Mouse (Mus musculus) activated CD4-positive, CD25-positive, alpha-beta regulatory T cell, adult 4 months (primary cell): ENCODE measurements around the gene Arpc5l. TPM values are rescaled to one million over a fixed set of nuclear protein-coding genes. Genes with fewer than 3 reads are reported as not detected.
"Not testable (repeated sequence)": the region's sequence is repeated elsewhere in the genome, so short reads cannot be mapped to it uniquely, and the experiment has no call there.

ENCODE experiments used
- ATAC-seq: one replicate; pipeline ENCODE4 v1.8.0; 2017
- polyA plus RNA-seq, 2 experiments: library from polyadenylated mRNA; unstranded; fragments of 100-300 nt; shearing (Covaris generic); gene quantifications; one replicate each; pipeline ENCODE4 v1.2.1; 2017

Gene Arpc5l
- polyA plus RNA-seq, 2 experiments from 2014 or later, result 120 to 136 TPM

DNA sequence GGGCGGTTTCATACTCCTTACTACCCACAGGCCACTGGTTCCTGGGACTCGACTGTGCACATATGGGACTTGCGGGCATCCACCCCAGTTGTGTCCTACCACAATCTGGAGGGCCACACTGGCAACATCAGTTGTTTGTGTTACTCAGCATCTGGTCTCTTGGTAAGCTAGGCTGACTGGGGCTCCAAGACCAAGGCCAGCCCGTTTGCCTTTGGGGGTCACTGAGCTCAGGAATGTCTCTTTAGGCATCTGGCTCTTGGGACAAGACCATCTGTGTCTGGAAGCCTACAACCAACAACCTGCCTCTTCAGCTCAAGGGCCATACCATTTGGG, 4.6 kb upstream of the Arpc5l start:
- no peak for ATAC-seq

DNA sequence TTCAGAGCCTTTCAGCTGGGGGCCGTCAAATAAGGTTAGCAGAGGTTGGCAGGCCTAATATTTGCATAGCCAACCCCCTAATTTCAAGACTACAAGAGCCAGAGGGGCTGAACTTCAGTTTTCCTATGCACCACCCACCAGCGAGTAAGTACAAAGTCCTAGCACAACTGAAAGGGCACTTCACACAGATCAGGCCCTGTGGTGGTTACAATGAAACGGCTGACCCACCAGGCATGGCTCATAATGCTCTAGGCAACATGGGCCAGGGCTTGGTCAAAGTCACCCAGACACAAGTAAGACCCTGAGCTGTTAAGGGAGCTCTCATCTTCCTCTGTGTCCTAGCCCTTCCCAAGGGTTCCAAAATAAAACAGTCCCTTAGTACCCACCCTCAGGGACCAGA, 3.3 kb upstream of the Arpc5l start:
- no peak for ATAC-seq

DNA sequence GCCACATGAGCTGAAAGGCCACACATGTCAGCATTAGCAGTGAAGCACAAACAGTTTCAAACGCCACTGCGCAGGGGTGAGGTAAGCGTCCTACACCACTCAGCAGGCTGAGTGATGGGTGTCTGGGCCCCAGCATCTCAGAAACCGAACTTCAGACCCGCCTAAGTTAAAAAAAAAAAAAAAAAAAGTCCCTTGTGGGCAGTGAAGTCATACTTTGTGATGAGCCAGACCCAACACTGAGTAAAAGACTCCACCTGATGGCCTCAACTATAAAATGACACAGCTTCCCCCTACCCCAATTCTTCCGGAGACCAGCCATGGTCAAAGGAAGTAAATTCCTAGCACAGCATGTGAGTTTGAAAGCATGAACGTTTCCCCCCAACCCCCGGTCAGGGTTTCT, 2.0 kb upstream of the Arpc5l start:
- ATAC-seq, result no peak

DNA sequence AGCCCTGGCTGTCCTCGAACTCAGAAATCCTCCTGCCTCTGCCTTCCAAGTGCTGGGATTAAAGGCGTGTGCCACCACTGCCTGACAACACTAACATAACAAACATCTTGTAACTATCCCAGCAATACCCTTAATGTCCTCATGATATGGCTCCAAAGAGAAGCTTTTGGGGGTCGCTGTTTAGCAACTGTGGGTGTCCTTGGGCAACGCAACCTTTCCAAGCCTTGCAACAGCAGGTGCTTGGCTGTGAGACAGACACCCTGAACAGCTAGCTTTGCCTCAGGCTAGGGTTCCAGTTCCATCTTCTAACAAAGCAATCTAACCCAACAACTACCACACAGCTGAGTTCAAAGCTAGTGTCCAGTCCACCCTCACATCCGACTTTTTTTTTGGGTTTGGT, 1.6 kb upstream of the Arpc5l start:
- ATAC-seq, result no peak

DNA sequence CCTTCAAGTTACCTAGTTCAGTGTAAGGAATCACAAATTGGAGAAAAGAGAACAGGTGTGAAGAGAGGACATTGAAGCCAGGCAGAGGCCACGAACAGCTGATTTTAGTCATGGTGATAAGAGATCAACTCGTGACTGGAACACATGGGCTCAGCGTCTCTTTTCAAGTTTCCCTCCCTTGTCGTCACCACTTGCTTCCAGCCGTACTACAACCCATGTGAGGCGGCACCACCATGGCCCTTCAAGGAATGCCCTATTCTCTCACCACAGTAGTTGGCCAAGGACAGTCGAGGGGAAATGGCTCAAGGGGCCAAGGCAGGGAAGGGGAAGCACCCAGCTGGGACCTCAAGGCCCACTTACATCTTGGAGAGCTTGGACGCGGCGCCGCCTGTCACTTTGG, 776 bp upstream of the Arpc5l start:
- no peak for ATAC-seq

DNA sequence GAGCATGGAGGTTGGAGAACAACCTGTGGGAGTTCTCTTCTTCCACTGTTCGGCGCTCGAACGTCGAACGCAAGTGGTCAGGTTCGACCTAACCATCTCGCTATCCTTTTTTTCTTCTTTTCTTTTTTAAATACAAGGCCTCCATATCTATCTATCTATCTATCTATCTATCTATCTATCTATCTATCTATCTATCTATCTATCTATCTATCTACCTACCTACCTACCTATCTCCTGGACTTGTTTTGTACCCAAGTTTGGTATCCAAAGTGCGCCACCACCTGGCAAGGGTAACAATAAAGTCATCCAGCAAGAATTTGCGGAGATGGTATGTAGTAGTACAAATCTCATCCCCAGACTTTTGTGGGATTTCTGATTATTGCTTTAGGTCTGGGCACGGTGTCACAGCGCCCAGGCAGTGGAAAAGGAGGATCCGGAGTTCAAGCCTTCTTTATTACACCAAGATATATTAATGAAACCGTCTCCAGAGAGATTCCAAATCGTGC, 479 bp downstream of the Arpc5l start, which contains the start of gene Rpl35:
Gene Rpl35, minus strand, starts transcription at position 51 of the 506 bp plus-strand sequence.
- no peak for ATAC-seq

DNA sequence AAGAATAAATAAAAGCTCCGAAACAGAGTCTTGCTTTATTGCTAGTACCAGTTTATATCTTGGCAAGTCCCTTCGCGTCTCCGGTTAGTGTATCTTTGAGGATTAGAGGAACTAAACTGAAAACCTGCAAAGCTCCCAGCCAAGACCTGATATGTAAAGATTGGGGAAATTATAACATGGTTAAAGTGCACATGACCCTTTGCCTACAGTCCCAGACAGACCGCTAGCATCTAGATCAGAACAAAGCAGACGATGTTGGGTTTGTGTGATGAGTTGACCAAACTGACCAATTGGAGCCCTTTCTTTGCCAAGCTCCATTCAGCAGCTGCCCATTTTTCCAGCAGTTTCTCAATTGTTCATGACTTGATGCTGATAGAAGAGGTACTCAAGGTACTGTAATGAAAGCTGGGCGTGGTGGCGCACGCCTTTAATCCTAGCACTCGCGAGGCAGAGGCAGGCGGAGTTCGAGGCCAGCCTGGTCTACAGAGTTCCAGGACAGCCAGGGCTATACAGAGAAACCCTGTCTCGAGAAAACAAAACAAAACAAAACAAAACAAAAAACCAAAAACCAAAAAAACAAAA, 1.1 kb downstream of the Arpc5l start:
- ATAC-seq, result no peak

DNA sequence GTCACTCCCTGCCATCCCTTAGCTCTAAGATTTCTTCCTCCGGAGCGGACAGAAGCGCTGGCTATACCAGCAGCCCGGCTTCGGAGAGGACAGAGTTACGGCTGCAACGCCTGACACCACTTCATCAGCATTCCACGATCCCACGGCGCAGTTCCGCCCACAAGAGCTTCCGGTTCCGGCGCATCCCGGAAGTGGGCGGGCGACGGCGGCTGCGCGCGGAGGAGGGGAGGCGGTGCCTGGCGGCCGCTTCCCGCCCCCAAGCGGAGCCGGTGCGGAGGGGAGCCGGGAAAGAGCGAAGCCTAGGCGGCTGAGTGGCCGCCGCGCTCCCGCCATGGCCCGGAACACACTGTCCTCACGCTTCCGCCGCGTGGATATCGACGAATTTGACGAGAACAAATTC, 2.7 kb downstream of the Arpc5l start:
- ATAC-seq, result peak; percentile 65

DNA sequence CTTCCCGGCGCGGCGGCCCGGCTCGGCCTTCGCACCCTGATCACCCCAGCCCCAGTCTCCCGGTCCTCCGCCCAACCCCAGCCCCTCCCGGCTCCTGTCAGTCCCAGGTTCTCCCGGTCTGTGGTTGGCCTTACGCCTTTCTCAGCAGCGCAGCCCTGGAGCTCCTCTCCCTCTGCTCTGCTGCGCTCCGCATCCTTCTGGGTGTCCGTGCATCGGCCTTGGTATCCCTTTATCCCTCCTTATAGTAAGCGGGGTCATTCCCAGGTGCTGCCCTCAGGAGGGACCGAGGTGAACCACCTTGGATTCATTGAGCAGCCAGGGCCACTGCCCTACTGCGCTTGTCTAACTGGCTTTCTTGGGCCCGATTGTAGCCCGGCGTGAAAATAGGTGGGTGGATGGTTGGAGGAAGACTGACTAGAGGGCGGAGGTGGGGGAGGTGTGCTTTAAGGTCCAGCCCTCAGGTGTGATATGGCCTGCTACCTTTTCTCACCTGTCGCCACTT, 3.3 kb downstream of the Arpc5l start:
- ATAC-seq, result no peak

DNA sequence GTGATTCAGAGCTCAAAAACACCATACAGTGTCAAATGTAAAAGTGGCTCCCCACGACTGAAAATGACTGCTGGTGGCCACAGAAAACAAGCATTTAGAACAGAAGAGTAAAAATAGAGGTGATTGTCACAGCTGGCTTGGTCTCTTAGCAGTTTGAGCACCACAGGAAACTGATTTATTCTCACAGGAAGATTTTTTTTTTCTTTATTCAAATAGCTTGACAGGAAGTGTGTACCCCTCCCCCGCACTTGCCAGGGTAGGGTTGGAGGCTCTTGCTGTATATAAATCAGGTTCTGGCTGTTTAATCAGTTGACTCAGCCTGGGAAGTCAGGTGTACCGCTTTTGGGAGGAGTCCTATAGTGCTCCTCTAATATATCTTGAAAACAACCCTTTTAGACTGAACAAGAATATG, 3.8 kb downstream of the Arpc5l start:
- ATAC-seq, result peak; percentile 51

DNA sequence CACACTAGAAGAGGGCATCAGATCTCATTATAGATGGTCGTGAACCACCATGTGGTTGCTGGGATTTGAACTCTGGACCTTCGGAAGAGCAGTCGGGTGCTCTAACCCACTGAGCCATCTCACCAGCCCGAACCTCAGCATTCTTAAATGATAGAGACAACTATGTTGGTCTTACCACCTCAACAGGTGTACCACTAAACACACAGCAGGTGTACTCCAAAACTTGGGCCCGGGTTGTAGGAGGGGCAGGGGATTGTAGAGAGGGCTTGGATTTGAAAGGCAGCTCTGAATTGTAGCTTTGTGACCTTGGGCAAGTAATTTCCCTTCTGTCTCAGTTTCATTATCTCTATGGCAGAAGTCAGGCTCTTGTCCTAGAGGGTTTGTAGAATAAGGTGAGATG, 5.0 kb downstream of the Arpc5l start:
- not testable (repeated sequence) for ATAC-seq

DNA sequence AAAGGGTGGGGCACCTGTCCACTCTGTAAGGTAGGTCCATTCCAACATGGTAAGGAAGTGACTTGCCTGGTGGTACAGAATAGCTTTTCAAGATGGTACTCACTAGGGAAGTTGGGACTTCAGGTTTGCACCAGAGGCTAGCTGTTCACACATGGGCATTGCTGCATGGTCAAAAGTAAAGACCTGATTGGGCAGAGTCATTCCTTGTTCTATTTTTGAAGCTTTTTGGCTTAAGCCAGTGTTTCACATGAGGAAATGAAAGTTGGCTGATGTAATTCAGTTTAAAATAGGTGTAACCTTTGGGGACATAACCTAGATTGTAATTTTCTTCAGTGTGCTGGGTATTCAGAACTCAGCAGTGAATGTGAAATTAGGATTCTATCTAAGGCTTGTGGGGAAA, 6.1 kb downstream of the Arpc5l start:
- ATAC-seq, result no peak

DNA sequence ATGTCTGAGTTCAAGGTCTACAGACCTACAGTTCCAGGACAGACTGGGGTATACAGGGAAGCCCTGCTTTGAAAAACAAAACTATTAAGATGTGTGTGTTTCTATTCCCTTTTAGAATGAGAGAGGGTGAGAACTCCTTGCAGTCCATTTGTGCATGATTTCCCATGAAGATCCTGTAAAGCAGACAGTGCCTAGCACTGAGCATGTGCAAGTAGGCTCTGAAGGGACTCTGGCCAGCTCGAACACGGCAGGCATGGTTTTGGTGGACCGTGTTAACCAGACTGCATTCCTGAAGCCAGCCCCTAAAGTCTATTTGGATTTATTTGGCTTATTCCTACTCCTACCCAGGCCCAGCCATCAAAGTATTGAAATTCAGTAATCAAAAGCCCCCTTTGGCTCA, 6.8 kb downstream of the Arpc5l start:
- ATAC-seq, result no peak

DNA sequence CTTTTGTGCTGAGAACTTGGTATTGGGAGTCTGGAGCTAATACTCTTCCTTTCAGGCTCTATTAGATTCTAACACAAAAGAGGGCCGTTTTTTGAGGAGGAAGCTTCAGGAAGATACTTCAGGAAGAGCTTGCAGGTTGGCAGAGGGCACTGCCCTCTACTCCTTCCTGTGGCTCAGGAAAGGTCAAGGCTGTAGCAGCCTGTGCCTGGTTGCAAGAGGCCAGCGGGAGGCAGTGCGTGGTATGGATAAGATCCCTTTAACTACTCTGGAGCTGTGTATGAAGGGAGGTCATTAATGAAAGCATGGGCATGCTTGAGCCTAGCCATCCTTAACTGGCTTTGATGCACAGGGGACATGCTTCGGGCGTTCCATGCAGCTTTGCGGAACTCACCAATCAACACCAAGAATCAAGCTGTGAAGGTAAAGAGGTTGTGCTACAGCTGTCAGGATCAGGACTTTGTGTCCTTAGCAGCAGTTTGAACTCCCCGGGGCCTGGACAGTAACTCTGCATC, 7.7 kb downstream of the Arpc5l start:
- no peak for ATAC-seq

DNA sequence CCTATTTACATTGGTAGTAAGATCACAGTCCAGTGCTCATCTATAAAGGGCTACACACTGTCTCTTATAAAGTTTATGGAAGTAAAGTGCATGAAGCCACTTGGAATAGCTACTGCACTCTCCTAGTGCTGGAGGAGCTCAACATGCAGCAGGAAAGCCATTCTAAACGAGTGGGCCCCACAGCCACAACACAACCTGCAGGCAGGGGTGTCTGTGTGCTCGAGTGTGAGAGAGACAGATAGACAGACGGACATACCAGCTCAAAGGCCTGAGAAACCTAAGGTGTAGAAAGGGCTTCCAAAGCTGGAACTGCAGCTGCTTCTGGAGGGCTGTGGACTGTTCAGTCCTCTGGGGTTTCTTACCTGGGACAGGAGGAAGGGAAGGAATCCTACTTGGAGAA, 11.4 kb downstream of the Arpc5l start:
- no peak for ATAC-seq

DNA sequence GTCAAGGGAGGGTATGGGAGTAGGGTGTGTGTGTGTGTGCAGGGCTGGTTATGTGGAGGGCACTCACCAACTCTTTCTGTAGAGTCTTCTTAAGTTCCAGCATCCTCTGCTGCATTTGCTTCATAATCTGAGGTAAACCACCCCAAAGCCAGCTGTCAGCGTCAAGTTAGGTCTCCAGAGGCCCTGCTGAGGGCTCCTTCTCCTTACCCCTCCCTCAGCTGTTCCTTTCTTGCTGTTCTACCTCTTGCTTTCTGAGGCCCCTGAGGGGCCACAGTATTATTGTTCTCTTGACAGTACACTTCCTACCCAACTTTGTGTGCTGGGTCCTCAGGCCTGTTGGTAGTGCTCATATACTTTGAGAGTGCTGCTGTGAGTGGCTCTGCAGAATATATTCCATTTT, 14.9 kb downstream of the Arpc5l start:
- ATAC-seq, result no peak

DNA sequence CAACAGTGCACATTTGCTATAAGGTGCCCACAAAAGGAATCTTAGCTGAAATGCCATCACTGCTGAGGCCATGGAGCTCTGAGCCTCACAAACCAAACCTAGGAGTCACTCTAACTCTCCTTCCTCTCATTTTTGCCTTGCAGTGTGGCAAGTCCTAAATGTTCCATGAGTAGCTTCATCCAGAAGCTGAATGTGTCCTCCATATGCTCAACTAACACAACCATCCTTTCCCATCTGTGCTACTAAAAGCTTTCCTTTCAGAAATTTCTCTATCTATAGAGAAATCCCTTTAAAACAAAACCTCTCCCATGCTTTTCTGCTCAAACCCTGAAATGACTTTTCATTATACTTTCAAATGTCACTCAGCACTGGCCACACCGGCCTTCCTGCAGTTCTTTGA, 26.5 kb downstream of the Arpc5l start:
- no peak for ATAC-seq

DNA sequence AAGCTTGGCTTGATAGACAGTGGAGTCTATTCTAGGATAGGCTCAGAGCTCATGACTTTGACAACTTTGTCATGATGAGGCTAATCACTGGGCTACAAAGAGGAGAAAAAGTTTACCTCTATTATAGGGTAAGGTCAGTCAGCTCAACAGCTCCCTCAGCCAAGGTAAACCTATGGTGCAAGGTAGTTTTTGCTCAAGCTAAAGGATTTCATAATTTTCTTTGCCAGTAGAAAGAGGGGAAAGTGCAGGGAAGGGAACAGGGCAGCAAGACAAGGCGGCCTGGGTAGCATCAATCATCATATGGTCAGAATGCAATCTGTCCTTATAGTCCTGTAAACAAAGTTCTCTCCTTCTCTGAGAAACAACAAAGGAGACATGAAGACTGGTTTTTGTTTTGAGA, 35.1 kb downstream of the Arpc5l start:
- ATAC-seq, result no peak

DNA sequence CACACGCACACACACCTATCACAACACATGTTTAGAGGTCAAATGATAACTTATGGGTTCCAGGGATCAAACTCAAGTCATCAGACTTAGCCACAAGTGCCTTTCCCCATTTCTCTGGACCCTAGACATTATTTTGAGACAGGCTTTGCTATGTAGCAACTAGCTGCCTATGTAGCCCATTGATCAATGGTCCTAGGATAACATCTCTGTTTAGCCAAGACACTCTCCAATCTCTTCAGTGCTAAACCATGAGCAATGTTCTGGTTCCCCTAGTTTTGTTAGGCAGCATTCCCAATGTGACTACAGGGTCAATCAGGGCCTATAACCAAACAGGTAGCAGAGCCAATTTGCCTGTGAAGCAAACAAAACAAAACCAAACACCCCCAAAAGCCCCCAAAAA, 43.4 kb downstream of the Arpc5l start:
- ATAC-seq, result no peak

DNA sequence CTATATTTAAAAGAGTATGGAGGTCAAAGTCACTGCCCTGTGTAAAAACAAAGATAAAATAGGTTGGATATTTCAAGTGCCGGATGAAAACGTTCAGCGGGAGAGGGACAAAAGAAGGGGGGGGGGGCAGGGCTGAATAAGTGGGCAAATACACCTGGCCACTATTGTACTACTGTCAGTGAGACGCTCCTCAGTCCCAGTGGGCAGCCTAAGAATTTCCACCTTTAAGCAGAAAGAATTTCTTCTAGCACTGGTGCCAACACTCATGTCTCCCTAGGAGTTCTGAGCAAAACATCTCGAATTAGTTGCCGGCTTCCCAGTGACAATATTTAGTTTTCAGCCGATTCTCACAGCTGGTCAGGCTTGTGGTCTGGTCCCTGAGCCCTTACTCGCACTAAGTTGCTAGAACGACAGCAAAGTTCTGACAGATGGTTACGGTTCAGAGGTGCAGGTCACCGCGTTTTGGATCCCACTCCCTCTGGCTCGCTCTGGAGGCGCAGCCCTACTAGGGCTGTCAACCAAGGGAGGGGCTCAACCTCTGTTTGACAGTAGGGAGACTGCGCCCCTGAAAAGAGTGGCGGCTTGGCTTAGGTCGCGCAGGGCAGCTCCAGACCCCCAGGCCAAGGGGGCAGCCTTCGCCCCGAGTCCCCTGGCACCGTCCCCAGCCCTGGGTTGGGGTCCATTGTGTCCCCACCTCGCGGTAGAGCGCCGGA, 59.7 kb downstream of the Arpc5l start:
- ATAC-seq, result peak; percentile 11
